Mouse (Mus musculus): ENCODE data around the gene Entpd1. TPM values are rescaled to one million over a fixed set of nuclear protein-coding genes. Genes with fewer than 3 reads are reported as not detected.

Entpd1 gene
- polyA plus RNA-seq, 1 experiment = 82.5 TPM

DNA sequence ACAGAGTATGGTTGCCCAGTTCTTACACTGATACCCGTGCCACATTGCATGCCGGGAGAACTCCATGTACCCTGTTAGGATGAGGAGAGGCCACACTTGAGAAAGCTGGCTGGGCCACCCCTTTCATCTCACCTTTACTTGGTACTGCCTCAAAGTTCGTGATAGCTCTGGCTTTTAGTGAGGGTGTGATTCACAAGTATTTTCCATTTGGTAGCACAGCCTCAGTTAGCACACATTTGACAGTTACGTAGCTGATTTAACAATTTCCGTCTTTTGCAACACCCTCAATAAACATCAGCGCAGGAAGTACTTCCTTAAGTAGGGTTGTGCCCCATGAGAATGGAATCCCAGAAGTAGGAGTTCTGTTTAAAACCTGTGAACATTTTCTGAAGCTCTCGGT is 53.6 kb downstream of the Entpd1 start:
- DNase-seq (ENCODE audit: low spot score) = no peak

GRCm38 (mm10) chr19:40667111-40667510 is 54.9 kb downstream of the Entpd1 start:
- DNase-seq (ENCODE audit: low spot score) = no peak

DNA sequence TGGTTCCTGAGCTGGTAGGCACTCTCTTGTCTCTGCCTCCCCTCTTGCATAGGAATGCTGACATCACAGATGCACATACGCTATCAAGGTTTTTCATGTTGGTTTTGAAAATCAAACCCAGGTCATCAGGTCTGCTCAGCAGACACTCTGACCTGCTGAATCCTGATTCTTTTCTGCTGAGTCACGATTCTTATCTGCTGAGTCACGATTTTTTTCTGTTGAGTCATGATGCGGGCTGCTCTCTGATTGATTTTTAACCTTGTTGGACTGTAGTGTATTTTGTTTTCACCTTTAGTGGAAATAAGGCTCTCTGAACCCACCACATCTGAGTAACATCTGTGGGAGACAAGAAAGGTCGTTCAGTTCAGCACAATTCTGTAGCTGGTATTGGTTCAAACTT is 63.2 kb downstream of the Entpd1 start:
- no peak for DNase-seq (ENCODE audit: low spot score)

GRCm38 (mm10) chr19:40678087-40678486 is 65.9 kb downstream of the Entpd1 start:
- no peak for DNase-seq (ENCODE audit: low spot score)

- no peak for DNase-seq (ENCODE audit: low spot score)
Measured at GRCm38 (mm10) chr19:40678532-40679307, 66.6 kb downstream of the Entpd1 start.

GRCm38 (mm10) chr19:40679632-40680031 is 67.5 kb downstream of the Entpd1 start:
- no peak for DNase-seq (ENCODE audit: low spot score)

DNA sequence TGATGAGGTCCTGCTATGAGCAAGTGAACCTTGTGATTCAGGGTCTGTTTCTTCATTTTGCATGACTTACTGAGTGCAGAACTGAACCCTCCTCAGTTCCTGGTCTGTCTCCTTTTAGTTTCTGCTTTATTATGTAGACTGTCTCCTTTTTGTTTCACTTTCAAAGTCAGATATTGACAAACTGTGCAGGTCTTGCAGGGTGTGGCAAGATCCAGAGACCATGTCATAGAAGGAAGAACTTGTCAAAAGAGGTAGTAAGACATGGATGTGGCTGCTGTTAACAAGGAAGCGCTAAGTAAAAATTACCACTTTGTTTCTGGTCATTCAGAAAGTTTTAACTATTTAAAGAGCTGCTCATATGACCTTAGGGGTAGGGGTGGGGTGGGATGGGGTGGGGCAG is 72.0 kb downstream of the Entpd1 start:
- DNase-seq (ENCODE audit: low spot score) = no peak

GRCm38 (mm10) chr19:40684566-40684965 is 72.4 kb downstream of the Entpd1 start:
- DNase-seq (ENCODE audit: low spot score) = no peak

GRCm38 (mm10) chr19:40687291-40687927 is 75.2 kb downstream of the Entpd1 start:
- no peak for DNase-seq (ENCODE audit: low spot score)

DNA sequence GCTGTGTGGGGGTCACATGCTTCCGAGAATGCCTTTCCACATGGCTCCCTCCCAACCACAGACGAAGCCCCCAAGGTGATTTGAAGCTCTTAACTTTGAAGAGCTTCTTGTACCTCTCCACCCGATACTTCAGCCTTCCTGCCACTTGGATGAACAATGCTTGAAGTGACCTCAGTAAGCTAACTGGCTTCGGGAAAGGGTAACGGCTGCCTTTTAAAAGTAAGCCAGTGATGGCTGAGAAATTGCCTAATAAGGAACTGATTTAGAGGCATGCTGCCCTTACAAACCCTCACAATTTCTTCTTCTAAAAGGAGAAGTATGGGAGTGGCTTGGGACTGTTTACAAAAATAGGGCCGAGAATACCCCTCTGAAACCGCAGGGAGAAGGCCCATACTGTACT is 81.0 kb downstream of the Entpd1 start:
- no peak for DNase-seq (ENCODE audit: low spot score)

DNA sequence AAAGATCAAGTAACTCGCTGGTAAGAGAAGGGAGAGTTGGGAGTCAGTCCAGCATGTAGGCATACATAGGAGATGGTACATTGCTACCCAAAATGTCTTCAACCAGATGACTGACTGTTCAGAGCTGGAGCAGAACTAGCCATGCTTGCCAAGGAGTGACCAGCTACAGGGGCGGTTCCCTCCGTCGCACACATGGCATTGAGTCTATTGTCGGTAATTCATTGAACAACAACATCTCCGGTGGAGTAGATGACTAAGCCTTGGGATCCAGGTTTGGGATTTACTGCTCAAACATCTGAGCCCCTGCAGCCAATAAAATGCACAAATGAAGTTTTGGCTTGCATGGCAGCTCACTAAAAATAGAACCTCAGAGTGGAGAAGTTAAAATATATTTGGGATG is 84.0 kb downstream of the Entpd1 start:
- DNase-seq (ENCODE audit: low spot score) = no peak

GRCm38 (mm10) chr19:40698103-40698853 is 86.1 kb downstream of the Entpd1 start:
- DNase-seq (ENCODE audit: low spot score) = no peak

- no peak for DNase-seq (ENCODE audit: low spot score)
Measured at GRCm38 (mm10) chr19:40699816-40700215, 87.7 kb downstream of the Entpd1 start.

DNA sequence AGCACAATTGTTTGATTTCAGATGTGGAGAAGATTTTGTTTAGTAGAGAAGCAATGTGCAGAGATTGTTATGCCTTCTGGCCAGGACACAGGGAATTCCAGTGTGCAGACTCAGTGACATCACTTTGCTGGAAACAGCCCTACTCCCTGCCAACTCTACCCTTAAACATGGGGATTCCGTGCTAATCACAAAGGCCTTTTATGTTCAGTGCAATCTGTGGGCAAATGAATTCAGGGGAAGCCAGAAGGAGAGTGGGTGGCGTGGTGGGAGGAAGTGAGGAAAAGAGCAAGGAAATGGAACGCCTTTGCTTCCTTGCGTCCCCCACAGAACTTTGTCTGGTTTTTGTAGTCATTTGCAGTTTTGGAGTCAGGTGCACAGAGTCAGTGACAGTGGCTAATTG is 90.2 kb downstream of the Entpd1 start:
- DNase-seq (ENCODE audit: low spot score) = no peak

DNA sequence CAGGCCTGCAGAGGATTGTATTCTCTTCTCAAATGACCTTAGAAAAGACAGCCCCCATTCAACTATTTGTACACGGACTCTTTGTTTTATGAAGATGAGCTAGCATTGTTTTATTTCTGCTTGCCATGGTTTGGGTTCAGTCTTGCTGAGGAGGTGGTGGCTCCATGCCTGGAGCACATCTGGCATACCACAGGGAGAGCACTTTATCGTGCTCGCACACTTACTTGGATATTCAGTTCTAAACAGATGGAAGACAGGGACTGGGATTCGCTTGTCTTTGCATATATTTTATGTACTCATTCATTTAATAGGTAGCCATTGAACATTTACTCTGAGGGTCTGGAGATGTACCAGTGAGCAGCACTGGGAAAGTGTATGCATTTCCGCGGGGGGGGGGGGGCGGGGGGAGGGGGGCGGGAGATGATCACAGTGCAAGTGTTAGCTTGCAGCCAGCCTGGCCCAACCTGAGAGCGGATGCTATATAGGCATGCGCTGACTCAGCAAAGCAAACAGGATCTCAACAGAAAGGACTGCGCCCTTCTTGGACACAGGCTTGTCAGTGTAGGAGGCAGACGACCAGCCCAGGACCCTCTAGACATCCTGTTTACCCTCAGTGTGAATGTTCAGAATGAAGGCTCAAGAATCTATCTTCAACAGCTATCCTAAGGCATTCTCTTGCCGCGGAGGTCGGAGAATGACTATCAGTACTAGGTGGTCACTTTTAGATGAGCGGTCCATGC is 100.9 kb downstream of the Entpd1 start:
- DNase-seq (ENCODE audit: low spot score) = no peak

DNA sequence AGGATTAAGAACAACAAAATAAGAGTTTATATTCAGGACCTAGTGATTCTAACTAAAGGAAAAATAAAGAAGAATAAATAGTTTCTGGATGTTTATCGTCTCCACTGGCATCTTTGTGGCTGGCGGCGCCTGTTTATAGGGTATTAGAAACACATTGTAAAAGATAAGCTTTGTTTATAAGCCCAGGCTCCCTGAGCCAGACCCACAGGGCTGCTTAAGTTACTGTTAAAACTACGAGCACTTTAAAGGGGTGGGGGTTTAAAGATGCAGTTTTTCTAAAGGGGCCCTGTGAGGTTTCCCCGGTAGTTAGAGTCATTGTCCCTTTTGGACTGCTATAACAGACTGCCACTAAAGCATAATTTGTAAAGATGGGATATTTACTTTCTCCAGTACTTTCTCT is 102.5 kb downstream of the Entpd1 start:
- DNase-seq (ENCODE audit: low spot score) = no peak

DNA sequence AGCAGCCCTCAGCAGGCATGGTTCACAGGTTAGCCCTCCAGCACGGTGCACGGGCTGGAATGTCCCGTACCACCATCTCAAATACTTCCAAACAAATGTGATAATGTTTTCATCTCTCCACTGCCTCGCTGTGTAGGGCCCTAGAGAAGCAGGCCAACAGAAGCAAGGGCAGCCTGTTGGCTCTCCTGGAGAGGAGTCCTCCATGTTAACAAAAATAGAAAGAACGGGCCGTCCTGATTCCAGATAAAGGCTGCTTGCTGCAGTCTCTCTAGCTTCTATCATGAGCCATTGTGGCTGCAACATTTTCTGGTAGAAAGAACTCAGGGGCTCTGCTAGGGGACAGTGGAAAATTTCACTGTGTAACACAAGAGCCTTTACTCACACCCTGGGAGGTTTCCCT is 104.8 kb downstream of the Entpd1 start:
- DNase-seq (ENCODE audit: low spot score) = no peak

DNA sequence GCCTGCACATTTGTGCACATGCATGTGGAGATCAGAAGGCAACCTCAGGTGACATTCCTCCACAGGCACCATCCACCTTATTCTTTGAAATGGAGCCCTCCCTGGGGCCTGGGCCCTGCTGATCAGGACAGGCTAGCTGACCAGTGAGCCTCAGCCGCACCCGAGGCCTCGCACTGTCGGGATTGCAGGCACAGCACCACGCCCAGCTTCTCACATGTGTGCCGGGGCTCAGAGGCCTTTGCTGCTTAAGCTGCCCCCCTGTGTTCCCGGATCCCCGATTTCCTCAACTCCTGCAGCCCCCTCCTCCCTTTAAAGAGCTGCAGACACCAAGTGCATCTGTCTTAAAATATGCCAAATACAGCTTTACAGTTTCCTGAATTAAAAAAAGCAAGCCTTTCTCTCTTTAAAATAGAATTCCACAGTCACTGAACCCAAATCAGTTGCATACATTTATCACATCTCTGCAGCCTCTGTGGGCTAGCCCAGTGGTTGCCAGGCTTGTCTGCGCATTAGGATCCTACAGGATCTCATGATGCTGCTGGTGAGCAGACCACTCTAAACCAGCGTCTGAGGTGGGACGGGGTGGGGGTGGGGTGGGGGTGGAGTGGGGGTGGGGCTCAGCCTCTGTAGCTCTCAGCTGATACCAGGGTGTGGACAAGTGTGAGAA is 107.4 kb downstream of the Entpd1 start:
- no peak for DNase-seq (ENCODE audit: low spot score)

DNA sequence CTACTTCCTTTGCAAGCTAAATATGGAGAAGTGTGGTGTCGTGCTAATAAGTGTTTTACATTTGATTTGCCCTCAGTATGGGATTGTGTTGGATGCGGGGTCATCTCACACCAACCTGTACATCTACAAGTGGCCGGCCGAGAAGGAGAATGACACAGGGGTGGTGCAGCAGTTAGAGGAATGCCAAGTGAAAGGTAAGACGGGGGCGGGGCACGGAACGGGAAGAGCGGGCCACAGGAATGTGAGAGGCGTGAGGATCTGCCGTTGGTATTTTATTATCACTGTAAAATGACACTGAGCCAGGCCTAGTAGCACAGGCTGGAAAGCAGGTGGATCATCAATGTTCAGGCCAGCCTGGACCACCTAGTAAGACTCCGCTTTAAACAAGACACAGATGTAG is 108.2 kb downstream of the Entpd1 start:
- no peak for DNase-seq (ENCODE audit: low spot score)

- no peak for DNase-seq (ENCODE audit: low spot score)
Measured at GRCm38 (mm10) chr19:40722137-40723038, 110.2 kb downstream of the Entpd1 start.

DNA sequence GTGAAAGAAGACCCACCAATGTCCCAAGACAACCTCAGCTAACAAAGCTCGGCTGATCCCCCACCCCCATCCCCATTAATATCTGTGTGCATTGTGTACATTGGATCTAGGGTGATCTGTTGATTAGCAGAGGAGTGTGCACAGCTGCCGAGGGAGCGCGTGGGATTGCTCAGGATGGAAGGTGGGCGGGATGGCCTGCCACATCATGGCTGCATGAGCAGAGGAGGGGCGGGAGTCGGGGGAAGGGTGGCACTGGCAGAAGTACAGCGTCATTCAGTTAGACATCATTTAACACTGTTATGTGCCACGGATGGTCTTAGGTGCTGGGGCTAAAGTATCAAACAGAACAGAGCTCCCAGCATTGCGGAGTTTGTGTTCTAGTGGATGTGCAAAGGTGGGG is 111.3 kb downstream of the Entpd1 start:
- no peak for DNase-seq (ENCODE audit: low spot score)
